Mouse (Mus musculus): Measurements from ENCODE around the gene Lonrf2.

The Lonrf2 gene

DNA sequence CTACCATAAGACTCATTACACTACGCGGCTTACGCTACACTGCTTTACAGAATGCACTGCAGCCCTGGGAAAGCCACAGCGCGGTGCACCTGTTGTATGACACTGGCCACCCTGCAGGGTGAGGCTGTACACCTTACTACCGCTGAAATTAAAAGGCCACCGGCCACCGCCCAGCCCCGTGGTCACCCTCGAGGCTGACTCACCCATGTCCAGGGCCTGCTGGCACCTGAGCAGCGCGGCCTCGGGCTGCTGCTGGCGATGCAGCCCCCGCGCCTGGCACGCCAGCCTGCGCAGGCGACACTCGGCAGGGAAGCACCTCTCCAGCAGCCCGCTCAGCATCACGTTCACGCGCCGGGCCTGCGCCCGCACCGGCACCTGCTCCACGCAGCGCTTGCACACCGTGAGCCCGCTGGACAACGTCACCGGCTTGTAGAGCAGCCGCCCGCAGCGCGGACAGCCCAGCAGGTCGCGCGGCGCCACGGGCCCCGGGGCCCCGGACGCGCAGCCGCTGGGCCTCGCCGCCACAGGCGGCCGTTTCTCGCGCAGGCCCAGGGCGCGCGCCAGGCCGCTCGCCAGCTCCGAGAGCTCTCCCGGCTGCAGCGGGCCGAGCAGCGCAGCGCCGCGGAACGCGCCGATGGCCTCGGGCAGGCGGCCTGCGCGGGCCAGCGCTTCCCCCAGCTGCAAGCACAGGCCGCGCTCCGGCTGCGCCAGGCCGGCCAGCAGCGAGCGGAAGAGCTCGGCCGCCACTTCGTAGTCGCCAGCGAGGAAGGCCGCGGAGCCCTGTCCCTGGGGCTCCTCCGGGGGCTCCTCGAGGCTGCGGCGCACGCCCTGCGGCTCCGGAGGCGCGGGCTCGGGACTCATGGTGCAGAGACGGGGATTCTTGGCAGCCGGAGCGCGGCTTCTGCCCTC, 689 bp downstream of the Lonrf2 start:
- in situ Hi-C loops (cut with MboI, MseI), result no loop called here

DNA sequence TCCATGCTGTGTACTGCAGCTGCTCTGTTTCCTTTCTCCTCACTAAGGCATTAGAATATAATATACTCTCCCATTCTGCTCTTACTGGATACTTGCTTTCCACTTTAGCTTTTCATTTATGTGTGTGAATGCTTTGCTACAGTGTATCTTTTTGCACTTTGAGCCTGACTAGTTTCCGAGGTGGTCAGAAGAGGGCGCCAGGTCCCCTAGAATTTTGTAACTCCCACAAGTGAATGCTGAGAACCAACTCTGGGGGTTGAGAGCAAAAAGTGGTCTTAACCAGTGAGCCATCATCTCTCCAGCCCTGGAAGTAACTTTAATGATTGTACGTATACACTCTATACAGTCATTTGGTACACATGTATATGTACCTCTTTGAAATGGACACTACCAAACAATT, 1.6 kb downstream of the Lonrf2 start:
- in situ Hi-C loops (cut with MboI, MseI), result no loop called here

DNA sequence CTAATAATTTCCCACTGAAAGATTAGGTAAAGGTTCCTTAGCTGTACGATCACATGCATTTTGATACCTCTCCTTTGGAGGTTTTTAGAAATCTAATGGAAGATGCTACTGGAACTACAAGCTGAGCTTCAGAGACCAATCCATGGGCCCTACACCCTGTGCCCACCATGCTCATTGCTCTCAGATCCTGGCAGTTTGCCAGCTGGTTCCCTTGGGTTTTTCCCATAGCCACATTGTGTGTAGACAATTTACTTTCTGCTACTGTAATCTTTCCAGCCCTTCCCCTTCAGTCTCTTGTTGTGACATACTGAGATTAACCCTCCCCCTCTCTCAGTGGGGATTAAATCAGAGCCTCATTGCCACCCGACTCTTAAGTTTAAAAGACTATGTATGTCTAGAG, 11.6 kb downstream of the Lonrf2 start:
- in situ Hi-C loops (cut with MboI, MseI), result no loop called here

DNA sequence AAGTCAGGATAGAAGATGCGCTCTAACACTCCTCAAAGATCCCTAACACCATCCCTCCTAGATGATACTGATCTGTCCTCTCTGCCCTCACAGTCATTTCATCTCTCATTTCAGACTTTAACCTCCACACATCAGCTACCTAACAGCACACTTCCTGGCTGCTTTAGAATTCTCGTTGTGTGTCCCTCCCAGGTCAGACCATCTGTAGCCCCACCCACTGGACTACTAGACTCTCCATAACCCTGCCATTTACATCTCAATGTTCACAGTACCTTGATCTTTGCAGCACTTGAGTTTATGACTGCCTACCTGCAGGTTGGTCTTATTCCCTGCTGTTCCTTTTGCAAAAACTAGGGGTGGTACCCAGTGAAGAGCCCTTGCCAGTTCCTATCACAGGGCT, 12.7 kb downstream of the Lonrf2 start:
- in situ Hi-C loops (cut with MboI, MseI), result no loop called here

DNA sequence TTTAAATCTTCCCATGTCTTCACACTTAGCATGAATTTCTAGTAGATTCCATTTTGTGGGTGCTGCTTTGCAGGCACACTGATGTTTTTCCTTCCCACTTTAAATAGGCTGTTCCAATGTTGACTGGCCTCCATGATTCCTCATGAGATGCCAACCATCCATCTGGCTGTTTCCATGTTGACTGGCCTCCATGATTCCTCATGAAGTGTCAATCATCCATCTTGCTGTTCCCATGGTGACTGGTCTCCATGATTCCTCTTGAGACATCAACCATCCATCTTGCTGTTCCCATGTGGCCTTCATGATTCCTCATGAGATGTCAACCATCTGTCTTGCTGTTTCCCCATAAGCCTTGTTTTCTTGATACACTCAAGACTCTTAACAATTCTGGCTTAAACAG, 16.8 kb downstream of the Lonrf2 start:
- in situ Hi-C loops (cut with MboI, MseI), result no loop called here

DNA sequence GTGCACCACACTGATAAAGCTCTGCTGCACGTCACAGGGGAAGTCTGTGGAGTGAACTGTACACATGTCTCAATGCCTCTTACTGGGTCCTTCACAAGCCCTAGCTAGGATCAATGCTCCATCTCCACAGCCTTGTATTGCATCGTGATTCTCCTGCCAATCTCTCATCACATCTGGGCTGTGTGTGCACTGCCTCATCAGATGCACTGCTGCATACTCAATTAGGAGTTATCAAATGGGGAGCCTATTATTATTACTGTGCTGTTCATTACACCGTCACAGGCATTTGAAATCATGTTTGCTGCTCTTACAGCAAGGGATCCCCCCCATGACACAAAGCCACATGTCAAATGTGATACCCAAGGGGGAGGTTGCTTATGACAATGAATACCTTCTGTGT, 18.8 kb downstream of the Lonrf2 start:
- in situ Hi-C loops (cut with MboI, MseI), result no loop called here

DNA sequence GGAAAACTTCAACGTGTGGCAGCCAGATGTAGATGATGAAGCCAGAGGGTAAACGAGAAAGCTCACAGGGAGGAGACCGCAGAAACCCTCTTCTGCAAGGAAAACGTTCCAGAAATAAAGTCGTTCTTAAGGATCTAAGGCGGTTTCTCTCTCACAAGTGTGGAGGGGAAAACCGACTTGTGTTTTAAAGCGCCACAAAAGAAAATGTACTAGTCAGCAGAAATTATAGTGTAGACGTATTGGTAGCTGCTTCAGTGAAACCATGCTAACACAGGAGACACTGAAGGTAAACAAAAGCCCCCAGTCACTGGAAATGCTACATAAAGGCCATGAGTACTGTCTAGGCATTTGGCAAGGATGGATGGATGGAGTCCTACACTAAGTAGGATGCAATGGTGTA, 19.2 kb downstream of the Lonrf2 start:
- in situ Hi-C loops (cut with MboI, MseI), result no loop called here

DNA sequence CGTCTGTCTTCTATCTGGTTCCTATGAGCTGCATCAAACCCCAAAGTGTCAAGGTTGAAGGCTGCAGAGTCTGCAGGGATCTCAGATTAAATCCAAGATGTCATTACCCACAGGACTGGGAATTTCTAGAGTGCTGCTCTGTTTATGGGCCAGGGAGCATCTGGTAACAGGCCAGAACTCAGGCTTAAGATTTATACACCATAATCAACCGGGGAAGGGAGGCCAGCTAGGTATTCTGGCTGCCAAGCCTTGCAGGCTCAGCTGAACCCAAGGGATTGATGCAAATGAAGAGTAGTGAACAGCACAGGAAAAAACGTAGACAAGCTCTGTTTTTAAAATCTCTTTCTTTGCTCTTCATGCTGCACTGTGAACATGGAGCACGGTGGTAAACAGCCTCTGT, 20.2 kb downstream of the Lonrf2 start:
- in situ Hi-C loops (cut with MboI, MseI), result no loop called here

DNA sequence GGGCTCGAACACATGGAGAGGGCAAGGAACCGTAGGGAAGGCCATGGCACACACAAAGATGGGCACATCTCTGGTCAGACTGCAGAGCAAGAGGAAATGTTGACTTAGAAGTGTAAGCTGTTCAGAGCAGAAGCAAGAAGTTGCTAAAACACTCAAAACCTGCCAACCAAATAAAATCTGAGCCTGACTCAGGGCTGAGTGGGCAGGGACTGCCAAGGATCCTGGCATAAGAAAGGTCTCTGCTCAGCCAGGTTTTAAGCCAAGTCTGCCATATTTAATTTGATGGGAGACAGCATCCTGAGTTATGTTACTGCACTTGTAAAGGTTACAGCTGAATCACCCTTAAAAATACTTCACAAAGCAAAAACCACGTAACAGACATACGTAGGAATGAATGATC, 29.4 kb downstream of the Lonrf2 start:
- in situ Hi-C loops (cut with MboI, MseI), result no loop called here

DNA sequence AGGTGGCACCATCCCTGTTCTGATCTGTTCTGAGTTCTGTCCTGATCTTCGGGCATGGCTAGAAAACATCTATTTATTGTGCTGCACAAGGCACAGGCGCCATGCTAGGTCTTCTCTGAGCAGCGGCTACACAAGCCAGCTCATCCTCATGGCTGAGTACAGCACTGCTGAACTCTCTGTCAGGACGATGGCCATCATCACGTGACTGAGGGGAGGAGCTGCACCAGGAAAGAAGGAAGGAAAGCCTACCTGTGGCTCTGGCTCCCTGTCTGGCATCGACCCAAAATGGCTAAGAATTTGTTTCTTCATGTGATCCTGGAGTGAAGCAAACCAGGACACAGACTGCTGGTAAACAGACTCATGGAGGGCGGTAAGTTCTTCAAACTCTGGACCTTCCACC, 36.1 kb downstream of the Lonrf2 start:
- in situ Hi-C loops (cut with MboI, MseI), result no loop called here

DNA sequence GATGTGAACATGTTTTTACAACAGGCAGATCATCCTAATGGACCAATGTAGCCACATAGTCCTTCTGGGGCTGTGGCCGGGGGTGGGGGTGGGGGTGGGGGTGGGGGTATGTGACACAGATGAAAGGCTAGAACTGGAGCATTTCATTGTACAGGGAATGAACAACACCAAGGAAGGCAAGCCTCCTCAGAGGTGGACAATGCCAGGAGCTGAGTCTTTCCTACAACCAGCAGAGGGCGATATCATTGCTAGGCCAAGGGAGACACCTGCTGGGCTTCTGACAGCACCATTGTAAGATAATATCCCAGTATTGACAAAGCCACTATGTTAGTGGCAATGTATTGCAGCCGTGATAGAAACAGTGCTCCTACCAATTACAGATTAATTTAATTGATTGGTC, 37.2 kb downstream of the Lonrf2 start:
- in situ Hi-C loops (cut with MboI, MseI), result loop anchor here (25.0 kb wide), 1 partner anchor 412 kb away; no protein-coding TSS in a partner anchor

DNA sequence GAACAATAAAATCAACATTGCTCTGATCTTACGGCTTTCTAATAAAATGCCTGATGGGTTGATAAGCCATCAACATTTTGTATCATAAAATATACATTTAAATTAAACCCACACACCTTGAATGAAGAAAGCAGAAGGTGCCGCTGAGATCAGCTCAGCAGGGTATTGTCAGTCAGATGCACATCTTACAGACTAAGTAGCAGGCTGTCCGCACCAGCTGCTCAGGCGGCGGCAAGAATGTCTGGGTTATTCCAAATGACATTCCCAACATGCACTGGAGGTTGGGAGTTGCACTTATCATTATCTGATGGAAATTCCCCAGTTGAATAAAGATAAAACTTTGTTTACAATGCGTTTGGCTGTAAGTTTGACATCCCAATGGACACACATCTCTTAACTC, 39.6 kb downstream of the Lonrf2 start:
- in situ Hi-C loops (cut with MboI, MseI), result loop anchor here (25.0 kb wide), 1 partner anchor 410 kb away; no protein-coding TSS in a partner anchor

DNA sequence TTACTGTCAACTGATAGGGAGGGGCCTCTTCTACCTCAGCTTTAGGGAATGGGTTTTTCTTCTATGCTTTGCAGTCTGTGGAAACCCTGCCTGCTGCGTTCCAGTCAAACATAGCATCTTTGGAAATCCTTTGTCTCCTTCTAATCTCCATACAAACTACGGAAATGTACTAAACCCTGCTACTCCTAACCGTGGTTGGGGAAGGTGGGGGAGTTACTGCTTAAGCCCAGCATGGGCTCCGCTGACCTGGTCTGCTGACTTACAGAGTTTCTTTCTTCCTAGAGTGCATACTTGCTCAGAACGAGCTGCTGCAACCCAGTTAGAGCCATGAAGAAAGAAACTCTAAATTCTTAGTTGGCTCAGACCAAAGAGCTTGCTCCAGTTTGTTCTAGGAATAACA, 41.0 kb downstream of the Lonrf2 start:
- in situ Hi-C loops (cut with MboI, MseI), result loop anchor here (25.0 kb wide), 1 partner anchor 408 kb away; no protein-coding TSS in a partner anchor

DNA sequence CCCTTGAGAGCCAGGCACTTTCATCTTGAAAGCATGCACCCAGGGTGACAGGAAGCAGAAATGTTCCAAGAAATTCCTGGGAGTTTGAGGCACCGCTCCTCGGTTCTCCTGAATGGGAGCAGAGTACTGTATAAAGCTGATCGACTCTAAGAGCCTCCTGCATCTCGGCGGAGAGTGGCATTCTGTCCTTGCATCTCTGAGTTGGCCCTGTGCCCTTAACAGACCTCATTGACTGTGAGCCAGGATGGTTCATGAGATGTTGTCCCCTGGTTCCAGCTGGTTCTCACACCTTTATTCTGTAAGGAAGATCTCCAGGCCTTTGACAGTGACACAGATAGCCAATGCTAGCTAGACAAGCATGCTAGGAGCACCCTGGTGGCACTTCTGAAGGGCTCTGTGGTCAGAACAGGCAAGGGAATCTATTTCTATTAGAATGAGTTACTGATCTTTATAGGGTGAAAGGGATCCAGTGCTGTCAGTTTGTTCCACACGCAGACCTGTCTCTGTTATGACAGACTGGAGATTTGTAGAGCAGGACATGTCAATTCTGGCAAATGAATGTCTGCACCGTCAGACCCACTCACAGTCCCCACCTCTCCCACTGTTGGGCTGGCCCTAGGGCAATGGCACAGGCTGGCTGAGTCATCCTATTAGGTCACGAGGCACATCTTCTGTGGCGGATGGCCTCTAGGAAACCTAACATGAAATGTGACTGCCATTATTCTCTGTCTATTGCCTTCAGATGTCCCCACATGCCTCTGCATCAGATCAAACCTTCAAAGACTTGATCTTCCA, 45.3 kb downstream of the Lonrf2 start:
- in situ Hi-C loops (cut with MboI, MseI), result loop anchor here (5.0 to 25.0 kb wide), 2 partner anchors 404 to 539 kb away; no protein-coding TSS in a partner anchor

DNA sequence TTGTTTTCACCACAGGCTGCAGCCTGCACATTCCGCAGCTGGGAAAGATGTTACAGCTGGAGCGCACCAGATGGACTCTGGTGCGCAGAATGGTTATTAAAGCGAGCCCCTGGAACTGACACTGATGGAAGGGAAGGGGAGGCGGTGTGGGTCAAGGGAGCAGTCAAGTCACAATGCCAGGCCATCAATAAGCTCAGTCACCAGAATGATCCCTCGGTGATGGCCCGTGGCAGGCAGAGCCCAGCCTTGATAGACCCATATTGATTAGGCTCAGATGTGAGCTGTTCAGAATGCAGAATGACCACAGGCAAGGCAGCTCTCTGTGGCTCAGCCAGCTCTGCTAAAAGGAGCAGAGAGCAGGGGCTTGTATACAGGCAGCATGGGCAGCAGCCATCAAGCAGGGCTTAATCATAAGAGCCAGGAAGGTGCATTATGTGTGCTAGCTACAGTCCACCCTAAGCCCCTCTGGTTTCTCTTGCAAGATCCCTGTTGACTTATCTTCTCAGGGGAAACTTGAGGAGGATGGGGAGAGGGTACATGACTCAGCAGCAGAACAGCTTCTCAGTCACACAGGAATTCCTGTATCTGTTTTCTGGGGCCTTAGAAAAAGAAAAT, 46.4 kb downstream of the Lonrf2 start:
- in situ Hi-C loops (cut with MboI, MseI), result loop anchor here (5.0 to 25.0 kb wide), 3 partner anchors 403 to 608 kb away; no protein-coding TSS in a partner anchor

DNA sequence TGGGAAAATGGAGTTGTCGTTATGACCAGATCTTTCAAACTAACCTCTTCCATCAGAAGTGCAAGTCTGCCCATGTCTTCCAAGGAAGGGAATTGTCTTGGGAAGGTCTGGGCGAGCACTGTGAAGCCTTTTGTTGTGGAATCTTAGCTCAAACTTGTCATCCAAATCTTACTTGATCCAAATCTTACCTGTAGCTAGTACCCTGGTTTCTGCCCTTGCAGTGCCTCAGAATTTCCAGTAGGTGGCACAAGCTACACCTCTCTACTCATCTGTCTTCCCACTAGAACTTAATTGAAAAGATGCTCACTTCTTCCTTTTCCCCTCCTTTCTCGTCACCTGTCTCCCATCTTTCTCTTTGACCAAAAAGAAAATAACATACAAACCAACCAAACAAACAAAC, 47.6 kb downstream of the Lonrf2 start:
- in situ Hi-C loops (cut with MboI, MseI), result loop anchor here (5.0 to 25.0 kb wide), 2 partner anchors 402 to 607 kb away; no protein-coding TSS in a partner anchor

DNA sequence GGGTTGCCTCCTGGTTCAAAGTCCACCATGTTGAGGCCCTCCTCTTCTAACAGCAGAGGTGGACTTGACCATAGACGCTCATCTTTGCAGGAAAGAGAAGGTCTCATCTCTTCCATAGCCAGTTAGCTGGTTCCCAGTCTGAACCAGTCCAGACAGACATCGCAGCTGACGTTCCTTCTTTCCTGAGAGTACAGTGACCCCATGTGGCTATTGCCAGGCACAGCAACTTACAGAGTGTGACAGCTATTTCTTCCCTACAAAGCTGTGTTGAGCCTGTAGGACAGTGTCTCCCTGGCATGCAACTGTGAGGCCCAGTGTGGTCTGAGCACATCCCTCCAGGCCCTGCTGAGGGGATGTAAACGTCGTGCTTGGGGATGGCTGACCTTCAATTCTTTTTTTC, 49.1 kb downstream of the Lonrf2 start:
- in situ Hi-C loops (cut with MboI, MseI), result loop anchor here (5.0 to 25.0 kb wide), 2 partner anchors 400 to 605 kb away; no protein-coding TSS in a partner anchor

DNA sequence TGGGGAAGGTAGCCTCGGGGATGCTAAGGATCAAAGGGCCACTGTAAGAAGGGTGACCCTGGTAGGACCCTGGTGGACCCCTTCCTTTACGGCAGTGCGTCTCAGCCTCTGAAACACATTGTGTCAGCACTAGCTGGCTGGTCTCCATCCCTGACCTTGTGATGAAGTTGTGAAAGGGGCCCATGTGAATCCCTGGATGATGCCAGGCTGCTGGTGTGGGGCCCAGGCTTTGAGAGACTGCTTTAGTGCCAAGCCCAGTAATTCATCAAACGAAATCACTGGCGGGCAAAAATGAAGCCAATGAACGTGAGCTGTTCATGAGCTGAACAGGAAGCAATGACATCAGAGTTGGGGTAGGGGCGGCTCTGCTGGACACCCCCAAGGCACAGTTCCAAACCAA, 50.2 kb downstream of the Lonrf2 start:
- in situ Hi-C loops (cut with MboI, MseI), result loop anchor here (5.0 to 25.0 kb wide), 2 partner anchors 399 to 604 kb away; no protein-coding TSS in a partner anchor

DNA sequence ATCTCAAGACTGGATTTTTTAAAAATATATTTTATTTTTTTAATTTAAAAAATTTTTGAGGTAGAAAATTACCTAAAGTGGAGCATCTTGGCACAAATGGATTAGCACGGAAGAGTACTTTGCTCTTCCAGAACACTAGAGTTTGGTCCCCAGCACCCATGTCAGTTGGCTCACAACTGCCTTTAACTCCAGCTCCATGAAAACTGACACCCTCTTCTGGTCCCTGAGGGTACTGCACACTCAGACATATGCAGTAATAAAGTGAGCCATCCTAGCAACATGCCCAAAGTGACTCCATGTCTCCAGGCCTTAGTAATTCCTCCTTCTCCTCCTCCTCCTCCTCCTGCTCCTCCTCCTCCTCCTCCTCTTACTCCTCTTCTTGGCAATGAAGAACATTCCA, 58.2 kb downstream of the Lonrf2 start:
- in situ Hi-C loops (cut with MboI, MseI), result loop anchor here (25.0 kb wide), 1 partner anchor 391 kb away; no protein-coding TSS in a partner anchor

DNA sequence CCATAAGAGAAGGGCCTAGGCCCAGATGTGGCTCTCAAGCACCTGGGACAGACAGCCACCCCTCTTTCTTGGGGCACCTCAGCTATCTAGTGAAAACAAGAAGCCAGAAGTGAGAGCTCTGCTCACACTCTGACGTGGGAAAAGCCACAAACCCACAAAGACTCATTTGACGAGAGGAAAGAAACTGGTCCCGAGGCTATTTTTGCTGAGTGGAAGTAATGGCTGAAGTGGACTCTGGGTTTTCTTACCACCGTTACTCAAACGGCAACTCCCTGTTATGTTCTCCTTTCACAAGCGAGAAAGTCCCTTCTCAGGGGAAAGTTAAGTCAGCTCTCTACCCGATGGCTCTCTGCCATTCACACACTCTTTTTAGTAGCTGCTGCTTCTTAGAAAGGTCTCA, 59.0 kb downstream of the Lonrf2 start:
- in situ Hi-C loops (cut with MboI, MseI), result loop anchor here (25.0 kb wide), 1 partner anchor 390 kb away; no protein-coding TSS in a partner anchor

DNA sequence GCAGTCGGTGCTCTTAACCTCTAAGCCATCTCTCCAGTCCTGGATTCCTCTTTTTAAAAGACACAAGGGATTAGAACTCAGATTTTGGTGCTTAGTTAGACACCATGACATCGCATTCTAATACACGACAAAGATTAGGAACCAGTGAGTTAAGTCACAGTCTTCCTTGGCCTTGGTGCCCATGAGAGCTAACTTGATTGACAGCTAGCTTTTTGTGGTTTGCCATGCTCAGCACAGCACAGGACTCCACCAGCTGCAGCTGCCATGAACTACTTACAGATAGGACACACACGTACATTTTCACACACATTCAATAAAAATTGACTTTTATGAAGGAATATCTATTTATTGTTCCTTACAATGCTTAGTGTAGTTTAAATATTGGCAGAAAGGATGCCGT, 60.8 kb downstream of the Lonrf2 start:
- in situ Hi-C loops (cut with MboI, MseI), result loop anchor here (25.0 kb wide), 1 partner anchor 388 kb away; no protein-coding TSS in a partner anchor

Data from T-helper 1 cell (primary cell).